Mouse (Mus musculus) lung, adult 2 months (tissue): ENCODE data around the gene Clca3a1.

Experiments used
- CTCF ChIP-seq: fragments of 200-500 bp; IDR thresholded peaks from 2 replicates; pipeline ENCODE4 v1.5.1; 2011; ENCODE audit warnings: mild to moderate bottlenecking, low read length, control low read depth; ENCODE audit not compliant: insufficient read depth
- POLR2A ChIP-seq: fragments of 200-500 bp; IDR thresholded peaks from 2 replicates; pipeline ENCODE4 v1.6.1; 2011; ENCODE audit warnings: low read depth, mild to moderate bottlenecking, control low read depth, low read length, borderline replicate concordance; ENCODE audit errors: extremely low read depth

GRCm38 (mm10) chr3:144698790-144699433 lies 61.9 kb downstream of the Clca3a1 start:
- no peak for TF ChIP-seq CTCF
- TF ChIP-seq POLR2A = no peak
